Mouse (Mus musculus) liver, adult (tissue): ENCODE data around the gene Pitx2.

ENCODE experiments used
- GATA4 ChIP-seq: IDR thresholded peaks from 2 replicates; pipeline ENCODE4 v1.6.1; 2014; ENCODE audit warnings: mild to moderate bottlenecking, low read length; ENCODE audit not compliant: insufficient replicate concordance

Pitx2 gene

DNA sequence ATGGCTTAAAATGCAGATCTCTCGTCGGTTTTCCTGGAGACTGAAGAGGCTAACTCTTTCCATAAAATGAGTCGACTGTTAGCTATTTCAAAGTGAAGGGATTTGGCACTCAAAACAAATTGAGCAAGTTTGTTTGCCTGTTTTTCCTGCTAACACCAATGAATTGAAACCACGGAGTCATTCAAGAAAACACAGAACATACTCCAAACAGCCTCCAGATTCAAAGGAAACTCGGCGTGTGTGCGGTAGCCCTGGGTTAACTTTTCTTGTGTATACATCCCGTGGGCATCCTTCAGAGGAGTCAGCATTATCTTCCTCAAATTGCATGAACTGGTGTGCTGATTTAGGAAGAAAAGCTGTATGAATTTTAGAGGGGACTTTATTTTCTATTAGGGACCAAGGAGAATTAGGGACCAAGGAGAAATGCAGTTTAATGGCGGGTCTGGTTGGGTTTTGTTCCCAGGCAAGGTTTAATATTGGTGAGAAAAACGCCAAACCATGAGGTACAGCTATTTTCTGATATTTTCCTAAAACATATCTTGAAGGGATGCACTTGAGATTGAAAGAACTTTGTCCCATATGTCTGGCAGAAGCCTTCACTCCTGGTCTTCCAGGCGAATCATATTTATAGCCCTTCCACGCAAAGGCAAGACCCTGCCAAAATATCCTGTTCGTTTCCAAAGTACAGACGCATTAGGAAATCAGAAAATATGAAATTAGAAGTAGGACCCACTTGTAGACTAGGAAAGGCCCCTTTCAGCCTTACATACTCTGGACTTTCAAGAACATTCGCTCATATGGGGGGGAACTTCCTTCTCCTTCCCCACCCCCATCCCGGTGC is 1.7 kb upstream of the Pitx2 start:
- no peak for TF ChIP-seq GATA4

DNA sequence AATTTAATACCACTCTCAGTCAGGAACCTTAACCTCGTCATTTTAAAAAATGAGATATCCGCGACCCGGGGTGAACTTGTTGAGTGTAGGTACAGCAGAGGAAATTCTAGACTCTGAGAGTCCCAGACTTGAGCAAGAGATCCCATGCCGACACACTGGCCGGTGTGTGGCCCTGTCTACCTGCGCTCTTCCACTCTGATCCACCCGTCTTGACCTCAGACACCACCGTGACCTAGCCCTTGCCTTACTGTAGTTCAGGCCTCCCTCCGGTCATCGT is 1.1 kb upstream of the Pitx2 start:
- no peak for TF ChIP-seq GATA4

DNA sequence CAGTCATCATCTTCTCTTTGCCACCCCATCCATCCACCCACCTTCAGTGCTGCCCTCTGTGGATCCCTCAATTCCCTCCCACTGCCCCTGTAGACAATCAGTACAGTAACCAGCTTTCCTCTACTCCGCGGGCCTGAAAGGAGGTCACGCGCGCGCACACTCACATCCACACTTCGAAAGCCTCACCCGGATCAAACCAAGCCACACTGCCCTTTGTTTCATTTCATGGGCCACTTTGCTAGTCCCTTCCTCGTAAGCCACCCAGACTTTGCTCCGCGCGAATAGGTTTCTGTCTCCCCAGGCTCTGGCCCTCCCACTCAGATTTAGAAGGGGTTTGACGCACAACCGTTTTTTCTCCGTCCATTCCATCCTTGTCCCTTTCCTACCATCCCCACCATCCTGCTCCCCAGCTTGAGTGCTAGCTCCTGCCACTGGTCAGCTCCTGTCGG is 494 bp upstream of the Pitx2 start:
- no peak for TF ChIP-seq GATA4

DNA sequence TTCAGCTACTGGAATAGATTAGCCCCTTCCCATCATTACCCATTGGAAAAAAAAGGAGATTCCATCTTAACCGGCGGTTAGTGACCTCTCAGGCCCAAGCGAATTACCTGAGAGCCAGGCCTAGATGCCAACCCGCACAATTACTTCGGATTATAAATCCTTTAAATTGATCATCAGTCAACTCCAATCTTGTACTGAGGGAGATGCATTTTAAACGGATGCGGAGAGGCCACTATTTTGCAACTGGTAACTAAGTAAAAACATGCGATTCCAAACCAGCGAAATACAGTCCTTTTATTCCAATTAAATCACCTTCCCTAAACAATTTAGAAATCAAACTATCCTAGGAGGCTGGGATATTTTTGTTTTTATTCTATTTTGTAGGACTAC is 818 bp downstream of the Pitx2 start:
- TF ChIP-seq GATA4 = no peak

DNA sequence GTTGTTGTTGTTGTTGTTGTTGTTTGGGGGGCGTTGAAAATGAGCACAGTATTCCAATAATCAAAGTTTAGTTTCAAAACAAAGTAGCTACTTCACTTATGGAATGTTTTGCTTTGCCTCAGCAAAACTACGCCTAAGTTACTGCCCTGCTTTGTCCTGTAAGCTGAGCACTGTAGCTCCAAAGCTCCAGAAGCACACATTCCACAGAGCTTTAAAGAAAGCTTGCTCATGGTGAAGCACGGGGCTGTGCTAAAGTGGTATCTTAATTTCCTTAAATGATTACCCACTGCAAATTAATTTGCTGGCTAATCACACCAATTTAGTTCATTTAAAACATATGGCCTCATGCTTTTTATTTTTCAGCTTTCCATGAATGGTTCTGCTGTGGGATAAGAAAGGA is 1.5 kb downstream of the Pitx2 start:
- no peak for TF ChIP-seq GATA4

DNA sequence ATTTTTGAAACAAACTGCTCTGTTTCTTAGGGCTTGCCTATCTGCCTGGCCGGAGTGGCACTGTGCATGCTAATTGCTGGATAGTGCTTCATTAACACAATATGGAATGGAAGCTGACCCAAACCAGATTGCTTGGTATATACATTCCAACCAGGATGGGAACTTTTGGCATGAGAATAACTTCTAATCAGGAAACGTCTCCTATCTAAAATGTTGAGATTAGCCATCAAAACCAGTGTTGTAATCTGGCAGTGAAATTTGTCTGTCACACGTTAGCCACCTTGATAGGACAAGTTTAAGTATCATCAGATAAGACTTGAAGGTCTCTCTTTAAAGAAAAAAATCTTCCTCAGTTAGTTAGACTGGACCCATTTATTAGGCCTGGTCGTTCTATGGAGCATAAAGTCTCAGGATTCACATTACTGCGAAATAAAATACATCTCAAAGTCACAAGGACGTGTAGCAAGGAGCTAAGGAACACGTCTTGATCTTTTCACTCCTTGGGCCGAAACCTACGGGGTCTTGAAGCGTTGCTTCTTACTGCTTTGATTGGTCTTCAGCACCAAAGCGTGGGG is 2.1 kb downstream of the Pitx2 start:
- no peak for TF ChIP-seq GATA4

DNA sequence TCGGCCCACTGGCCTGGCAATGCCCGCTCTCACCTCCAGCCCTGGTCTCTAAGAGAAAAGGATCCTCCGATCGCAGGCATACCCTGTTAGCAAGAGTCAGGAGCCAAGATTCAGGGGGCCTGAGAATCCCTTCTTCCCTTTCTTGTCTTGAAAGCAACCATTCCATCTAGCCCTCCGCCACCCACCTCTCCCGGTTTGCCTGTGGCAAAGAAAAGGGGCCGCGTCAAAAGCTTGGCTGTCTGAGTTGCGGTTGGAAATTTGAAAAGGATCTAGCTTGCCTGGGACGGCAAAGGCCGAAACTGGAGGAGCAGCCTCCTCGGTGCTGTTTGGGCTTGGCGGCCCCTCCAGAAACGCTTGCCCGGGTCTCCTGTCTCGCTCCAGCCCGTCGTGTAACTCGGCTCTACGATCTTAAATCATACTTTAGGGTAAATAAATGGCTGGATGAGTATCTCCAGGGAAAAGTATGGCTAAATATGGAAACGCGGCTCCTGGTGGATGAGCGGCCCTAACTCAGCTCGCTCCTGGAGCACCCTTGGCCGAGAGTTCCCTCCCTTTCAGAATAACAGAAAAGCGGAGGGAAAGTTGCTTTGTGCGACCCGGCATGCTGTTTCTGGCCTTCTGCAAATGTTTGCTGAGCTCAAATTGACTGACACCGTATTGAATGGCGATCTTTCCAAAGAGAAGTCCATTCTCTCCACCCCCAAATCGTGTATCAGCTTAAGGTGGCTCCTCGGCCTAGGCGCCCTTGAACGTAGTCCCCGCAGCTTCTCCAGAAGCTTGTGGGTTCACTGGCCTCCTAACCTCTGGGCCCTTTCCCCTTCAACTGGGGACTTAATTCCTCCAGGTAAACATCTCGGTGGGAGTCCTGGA is 3.4 kb downstream of the Pitx2 start:
- TF ChIP-seq GATA4 = no peak

DNA sequence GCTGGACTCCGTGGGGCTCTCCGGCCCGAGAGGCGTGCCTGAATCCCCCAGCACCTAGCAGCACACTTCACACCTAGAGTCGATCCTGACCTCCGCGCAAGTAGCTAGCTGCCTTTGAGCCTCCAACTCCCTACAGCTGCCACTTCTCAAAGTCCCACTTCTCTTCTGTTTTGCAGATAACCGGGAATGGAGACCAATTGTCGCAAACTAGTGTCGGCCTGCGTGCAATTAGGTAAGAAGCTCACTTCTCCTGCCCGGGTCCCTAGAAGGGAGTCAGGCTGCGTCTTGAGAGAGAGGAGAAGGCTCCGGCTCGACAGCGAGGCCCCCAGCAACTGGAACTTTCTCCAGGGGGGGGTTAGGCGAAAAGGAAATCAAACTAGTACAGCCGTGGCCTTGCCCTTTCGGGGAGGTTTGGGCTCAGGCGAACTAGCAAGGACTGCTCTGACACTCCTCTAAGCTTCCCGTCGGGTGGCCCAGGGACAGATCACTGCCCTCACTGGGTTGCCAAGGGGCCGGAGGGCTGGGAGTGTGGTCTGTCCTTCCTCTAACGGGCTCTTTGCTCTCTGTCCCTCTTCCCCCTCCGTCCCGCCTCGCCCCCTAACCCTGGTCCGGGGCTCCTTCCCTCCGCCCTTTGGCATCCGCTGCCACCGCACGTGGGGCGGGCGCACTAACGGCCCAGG is 4.2 kb downstream of the Pitx2 start:
- no peak for TF ChIP-seq GATA4

DNA sequence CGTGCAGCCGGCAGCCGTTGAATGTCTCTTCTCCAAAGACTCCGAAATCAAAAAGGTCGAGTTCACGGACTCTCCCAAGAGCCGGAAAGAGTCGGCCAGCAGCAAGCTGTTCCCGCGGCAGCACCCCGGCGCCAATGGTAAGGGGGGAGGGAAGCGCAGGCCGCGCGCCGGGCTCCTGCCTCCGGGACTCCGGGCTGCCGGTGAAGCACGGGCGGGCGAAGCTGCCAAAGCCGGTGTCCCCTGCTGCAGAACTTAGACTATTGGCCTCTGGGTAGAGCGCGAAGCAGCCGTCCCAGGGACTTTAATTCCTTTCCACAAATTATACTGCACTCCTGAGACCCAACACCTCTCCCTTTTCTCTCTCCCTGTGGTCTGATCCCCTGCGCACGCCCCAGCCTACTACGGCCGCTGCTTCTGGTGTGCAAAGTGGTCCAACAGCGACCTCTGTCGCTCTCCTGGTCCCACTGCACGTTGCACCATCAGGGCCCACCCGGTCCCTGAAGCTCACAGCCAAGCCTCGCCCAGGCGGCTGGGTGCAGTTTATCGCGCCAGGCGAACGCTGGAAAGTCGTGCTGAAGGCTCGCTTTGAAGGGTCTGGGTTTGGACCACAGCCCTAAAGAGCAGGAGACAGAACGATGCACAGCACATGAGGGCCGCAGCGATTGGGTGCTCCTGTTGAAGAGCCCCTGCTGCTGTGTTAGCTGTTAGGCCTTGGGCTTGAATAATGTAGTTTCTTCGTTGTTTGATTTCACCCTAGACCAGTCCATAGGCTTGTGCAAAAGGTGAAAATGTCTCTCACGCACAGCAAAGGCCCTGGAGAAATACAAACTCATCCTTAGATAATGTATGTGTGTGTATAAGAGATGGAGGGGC is 5.0 kb downstream of the Pitx2 start:
- TF ChIP-seq GATA4 = no peak

DNA sequence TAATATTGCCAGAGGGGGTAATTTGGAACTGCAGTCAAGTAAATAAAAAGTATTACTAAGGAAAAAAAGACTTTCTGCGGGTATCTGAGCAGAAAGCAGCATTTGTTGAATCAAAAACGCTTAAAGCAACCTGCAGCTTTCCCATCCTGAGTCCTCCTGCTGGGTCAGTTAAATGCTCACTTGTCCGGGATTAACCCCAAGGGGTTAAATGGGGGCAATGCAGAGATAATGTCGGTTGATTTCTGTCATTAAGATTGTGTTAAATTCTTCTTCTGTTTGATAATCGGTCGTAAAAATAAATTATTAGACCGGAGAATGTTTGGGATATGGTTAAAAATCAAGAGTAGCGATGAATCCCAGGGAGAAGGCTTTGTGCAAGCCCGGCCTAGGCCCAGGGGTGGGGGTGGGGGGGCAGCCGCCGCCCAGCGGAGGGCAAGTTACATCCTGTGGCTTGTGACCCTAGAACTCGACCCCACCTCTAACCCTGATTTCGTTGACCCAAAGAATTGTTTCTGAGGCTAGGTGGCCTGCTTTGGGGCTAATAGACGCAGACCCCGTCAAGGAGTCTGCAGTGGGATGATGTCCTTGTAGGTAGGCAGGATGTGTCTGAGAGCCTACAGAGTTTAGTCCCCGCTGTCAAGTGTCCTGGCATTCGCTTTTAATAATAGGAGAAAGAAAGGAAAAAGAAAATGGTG is 6.0 kb downstream of the Pitx2 start:
- no peak for TF ChIP-seq GATA4

DNA sequence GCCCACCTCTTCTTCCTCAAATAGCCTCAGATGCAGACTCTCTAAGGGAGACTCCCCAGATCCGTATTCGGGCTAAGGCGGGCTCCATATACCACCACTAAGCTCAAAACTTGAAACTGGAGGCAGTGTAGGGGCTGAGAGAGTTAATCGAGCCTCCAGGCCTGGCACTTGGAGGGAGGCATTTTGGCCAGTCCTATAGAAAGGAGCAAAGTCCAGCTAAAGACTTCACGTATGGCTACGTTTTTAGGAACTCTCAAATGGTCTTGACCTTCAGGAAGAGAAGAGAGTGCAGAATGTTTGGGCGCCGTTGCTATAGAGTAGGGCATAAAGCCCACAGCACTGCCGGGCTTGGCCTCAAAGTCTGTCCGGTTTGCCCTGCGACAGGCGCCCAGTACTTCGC is 7.1 kb downstream of the Pitx2 start:
- TF ChIP-seq GATA4 = no peak

DNA sequence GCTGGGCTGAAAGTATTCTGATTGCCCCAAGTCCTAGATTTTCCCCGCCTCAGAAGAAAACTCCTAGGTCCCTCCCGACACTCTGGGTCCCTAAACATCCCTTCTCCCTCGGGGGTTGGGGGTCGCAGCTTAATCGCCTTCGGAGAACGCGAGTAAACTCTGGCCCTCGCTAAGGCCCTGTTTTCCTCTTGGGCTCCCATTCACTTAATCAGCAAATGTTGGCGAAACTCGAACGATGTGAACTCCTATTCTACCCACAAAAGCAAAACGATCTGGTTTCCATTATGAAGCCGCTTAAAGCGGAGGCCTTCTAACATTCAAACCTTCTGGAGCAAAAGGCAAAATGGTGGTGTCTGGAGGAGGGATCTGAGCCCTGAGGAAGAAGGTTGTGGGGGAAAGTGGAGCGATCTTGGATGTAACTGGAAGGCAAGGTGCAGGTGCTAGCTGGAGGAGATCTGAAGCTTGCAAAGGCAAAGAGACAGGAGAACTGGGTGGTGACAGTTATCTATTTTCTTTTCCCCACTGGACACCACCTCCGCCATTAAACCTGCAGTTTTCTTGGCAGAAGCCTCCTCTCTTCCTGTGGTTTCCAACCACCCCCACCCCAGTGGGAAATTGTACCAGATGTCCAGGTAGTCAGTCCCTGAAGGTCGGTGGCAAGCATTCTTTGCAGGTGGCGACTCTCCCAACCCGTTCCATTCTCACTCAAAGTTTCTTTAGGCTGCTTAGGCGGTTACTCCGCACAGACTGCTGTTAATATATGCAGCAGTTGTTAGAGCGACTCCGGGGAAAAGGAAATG is 7.8 kb downstream of the Pitx2 start:
- TF ChIP-seq GATA4 = no peak

DNA sequence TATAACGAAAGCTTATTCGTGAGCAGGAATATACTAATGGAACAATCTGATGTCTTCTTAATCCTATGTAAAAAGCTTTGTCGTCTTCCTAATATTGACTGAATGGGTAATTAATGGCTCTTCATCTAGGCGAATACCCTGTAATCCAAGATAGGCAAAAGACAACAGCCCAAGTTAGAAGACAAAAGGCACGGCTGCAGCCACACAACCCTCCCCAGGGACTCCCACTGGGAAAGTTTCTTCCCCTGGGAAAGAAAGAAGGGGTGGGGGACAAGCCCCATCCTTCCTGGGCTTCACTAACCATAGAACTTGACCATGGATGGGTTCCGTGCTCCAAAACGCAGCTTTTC is 8.3 kb downstream of the Pitx2 start:
- TF ChIP-seq GATA4 = no peak
